Mouse (Mus musculus): ENCODE measurements around the gene Actrt3.

The Actrt3 gene

GRCm38 (mm10) chr3:30599711-30600545 lies at the start of gene Actrt3:
Actrt3 (minus strand) TSS chr3:30599939.
- in situ Hi-C loops (cut with MboI, MseI) = loop anchor here (25.0 kb wide), 1 partner anchor 1912 kb away; the partner anchor contains the start of gene Zfp639

GRCm38 (mm10) chr3:30648466-30648865 lies 48.7 kb upstream of the Actrt3 start:
- in situ Hi-C loops (cut with MboI, MseI) = no loop called here

GRCm38 (mm10) chr3:30647440-30648090 lies 47.8 kb upstream of the Actrt3 start, which contains the start of gene Lrrc34:
Lrrc34 (minus strand) TSS chr3:30647869.
- in situ Hi-C loops (cut with MboI, MseI) = no loop called here

GRCm38 (mm10) chr3:30646761-30647160 lies 47.0 kb upstream of the Actrt3 start:
- in situ Hi-C loops (cut with MboI, MseI) = no loop called here

GRCm38 (mm10) chr3:30644207-30644606 lies 44.5 kb upstream of the Actrt3 start, which contains the start of gene Lrriq4:
Lrriq4 (plus strand) TSS chr3:30644507.
- in situ Hi-C loops (cut with MboI, MseI) = no loop called here

GRCm38 (mm10) chr3:30635629-30636028 lies 35.9 kb upstream of the Actrt3 start:
- in situ Hi-C loops (cut with MboI, MseI) = no loop called here

GRCm38 (mm10) chr3:30633681-30634080 lies 33.9 kb upstream of the Actrt3 start:
- in situ Hi-C loops (cut with MboI, MseI) = no loop called here

GRCm38 (mm10) chr3:30620132-30620531 lies 20.4 kb upstream of the Actrt3 start:
- in situ Hi-C loops (cut with MboI, MseI) = no loop called here

- in situ Hi-C loops (cut with MboI, MseI) = no loop called here
These were observed 11.2 kb upstream of the Actrt3 start for GRCm38 (mm10) chr3:30610930-30611329.

- in situ Hi-C loops (cut with MboI, MseI) = no loop called here
These were observed 9.3 kb upstream of the Actrt3 start for GRCm38 (mm10) chr3:30608999-30609398.

GRCm38 (mm10) chr3:30603256-30603655 lies 3.5 kb upstream of the Actrt3 start:
- in situ Hi-C loops (cut with MboI, MseI) = no loop called here

- in situ Hi-C loops (cut with MboI, MseI) = no loop called here
These were observed 3.0 kb upstream of the Actrt3 start for GRCm38 (mm10) chr3:30602740-30603098.

GRCm38 (mm10) chr3:30602065-30602739 lies 2.5 kb upstream of the Actrt3 start, which contains the start of gene Mynn:
Mynn (plus strand) TSS chr3:30602065.
- in situ Hi-C loops (cut with MboI, MseI) = no loop called here

- in situ Hi-C loops (cut with MboI, MseI) = no loop called here
These were observed 1.9 kb upstream of the Actrt3 start for GRCm38 (mm10) chr3:30601610-30602064.

- in situ Hi-C loops (cut with MboI, MseI) = no loop called here
These were observed 1.4 kb upstream of the Actrt3 start for GRCm38 (mm10) chr3:30601175-30601574.

GRCm38 (mm10) chr3:30600717-30601116 lies 978 bp upstream of the Actrt3 start:
- in situ Hi-C loops (cut with MboI, MseI) = no loop called here

GRCm38 (mm10) chr3:30597271-30597670 lies 2.5 kb downstream of the Actrt3 start:
- in situ Hi-C loops (cut with MboI, MseI) = loop anchor here (25.0 kb wide), 1 partner anchor 1915 kb away; the partner anchor contains the start of gene Zfp639

GRCm38 (mm10) chr3:30595111-30595832 lies 4.5 kb downstream of the Actrt3 start:
- in situ Hi-C loops (cut with MboI, MseI) = loop anchor here (25.0 kb wide), 1 partner anchor 1917 kb away; the partner anchor contains the start of gene Zfp639

- in situ Hi-C loops (cut with MboI, MseI) = loop anchor here (5.0 to 25.0 kb wide), 3 partner anchors 198 to 1918 kb away; partner anchors contain the start of genes Sec62 and Zfp639
These were observed 5.8 kb downstream of the Actrt3 start for GRCm38 (mm10) chr3:30593719-30594485.

- in situ Hi-C loops (cut with MboI, MseI) = loop anchor here (5.0 to 25.0 kb wide), 3 partner anchors 200 to 1920 kb away; partner anchors contain the start of genes Sec62 and Zfp639
These were observed 7.3 kb downstream of the Actrt3 start for GRCm38 (mm10) chr3:30592418-30592853.
